Mouse (Mus musculus) liver, postnatal 0 days (tissue): ENCODE measurements at regions not wholly inside any gene's neighbourhood (a gene's known extent, or its start where the extent isn't known, plus 50 kb on each side); places are given as distances from the start of the nearest gene placed in this dataset.

Experiments
- CTCF ChIP-seq: sonication (generic); IDR thresholded peaks from 2 replicates; pipeline ENCODE4 v1.5.1; 2016; ENCODE audit warnings: antibody characterized with exemption, low read depth
- EP300 ChIP-seq: IDR thresholded peaks from 2 replicates; pipeline ENCODE4 v1.6.1; 2016; ENCODE audit warnings: antibody characterized with exemption, low read depth, mild to moderate bottlenecking

GRCm38 (mm10) chr14:76901490-76901889 is 135.1 kb upstream of the Ccdc122 start:
- peak; percentile 51 for TF ChIP-seq EP300
- no peak for TF ChIP-seq CTCF
